Mouse (Mus musculus) spleen, adult 2 months (tissue): ENCODE measurements around the gene Ano5.

ENCODE experiments used
- CTCF ChIP-seq: fragments of 200-500 bp; IDR thresholded peaks from 2 replicates; pipeline ENCODE4 v1.5.1; 2011; ENCODE audit warnings: mild to moderate bottlenecking, inconsistent platforms; ENCODE audit not compliant: insufficient read depth, insufficient read length, insufficient replicate concordance; ENCODE audit errors: extremely low read depth
- POLR2A ChIP-seq: fragments of 200-500 bp; IDR thresholded peaks from 2 replicates; pipeline ENCODE4 v1.6.1; 2011; ENCODE audit warnings: low read depth, low read length, inconsistent platforms

GRCm38 (mm10) chr7:51603741-51604140 is 92.9 kb downstream of the Ano5 start:
- no peak for TF ChIP-seq POLR2A
- no peak for TF ChIP-seq CTCF
